Mouse (Mus musculus): ENCODE data around the gene Muc1. TPM values are rescaled to one million over a fixed set of nuclear protein-coding genes. Genes with fewer than 3 reads are reported as not detected.

Gene Muc1
- polyA plus RNA-seq, 1 experiment from 2014 or later = 5.2 TPM

DNA sequence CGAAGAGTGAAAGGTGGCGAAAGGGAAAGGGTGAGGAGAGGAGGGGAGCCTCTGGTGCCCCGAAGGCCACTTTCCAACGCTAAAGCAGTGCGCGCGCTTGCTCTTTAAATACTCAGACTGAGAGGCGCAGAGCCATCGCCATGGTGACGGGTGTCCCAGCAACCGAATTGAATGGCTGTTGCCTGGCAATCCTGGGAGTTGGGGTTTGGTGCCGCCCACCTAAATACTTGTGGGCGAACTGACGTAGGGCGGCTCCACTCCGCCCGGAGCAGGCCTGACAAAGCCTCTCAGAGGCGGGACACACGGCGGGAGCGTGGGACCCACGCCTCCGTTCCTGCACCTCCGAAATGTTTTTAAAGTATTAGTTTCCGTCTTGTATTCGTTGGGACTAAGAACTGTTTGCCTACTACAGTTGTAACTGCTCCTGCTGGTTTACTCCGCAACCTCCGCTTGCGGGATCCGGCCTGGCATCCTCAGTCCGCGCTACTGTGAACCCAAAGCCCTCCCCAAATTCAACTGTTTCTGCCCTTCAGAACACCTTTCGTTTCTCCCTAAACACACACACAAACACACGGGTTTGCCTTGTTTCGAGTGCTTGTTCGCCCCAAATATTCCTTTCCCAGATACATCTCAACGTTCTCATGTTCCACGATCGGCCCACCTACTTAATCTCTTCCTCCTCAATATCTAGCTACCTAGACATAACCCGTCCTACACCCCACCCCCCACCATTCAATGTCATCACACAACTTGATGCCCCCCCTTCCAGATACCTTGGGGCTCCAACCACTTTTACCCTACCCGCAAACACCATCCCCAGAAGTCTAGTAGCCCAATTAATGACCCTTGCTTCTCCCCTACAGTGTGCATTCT, 1.3 kb upstream of the Muc1 start:
- peaks cover 63% of the 10 kb centered on the region for H3K4me1 ChIP-seq
- no peaks in the 10 kb centered on the region for H3K27me3 ChIP-seq
- peak overlapping the region; percentile 93 for H3K9ac ChIP-seq (replicated peaks)
- no peaks in the 10 kb centered on the region for H3K9me3 ChIP-seq
- 1% methylated on average over 41 of the region's 41 CpGs for WGBS
- peak; percentile 76 for ATAC-seq (ENCODE audit: low FRiP score, low read depth)
- peaks cover 21% of the 10 kb centered on the region for H3K36me3 ChIP-seq
- peak overlapping the region; percentile 77 for H3K4me3 ChIP-seq
- peak overlapping the region; percentile 98 for H3K27ac ChIP-seq (replicated peaks)
- H3K4me2 ChIP-seq (replicated peaks) = peak overlapping the region; percentile 93

DNA sequence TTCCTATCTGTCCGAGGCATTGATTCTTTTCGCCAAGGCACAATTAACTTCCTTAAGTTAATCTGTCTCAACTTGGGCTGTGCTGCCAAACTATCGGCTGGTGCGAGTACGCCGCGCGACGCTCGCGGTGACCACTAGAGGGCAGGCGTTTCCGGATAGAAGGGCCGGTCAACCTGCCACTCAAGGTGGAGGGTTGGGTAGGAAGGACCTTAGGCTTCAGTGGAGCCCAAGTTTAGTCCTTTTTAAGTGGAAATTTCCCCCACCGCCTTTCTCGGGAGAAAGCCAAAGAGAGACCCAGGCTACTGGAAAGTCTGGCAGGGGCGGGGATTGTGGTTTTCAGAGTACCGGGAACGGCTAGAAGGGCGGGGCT, 692 bp upstream of the Muc1 start:
- 0% methylated on average over 20 of the region's 20 CpGs for WGBS
- Histone ChIP-seq H3K4me1 (peaks cover 57% of the 10 kb centered on the region), H3K9ac (replicated peaks) (peak overlapping the region; percentile 93; the same call in 1 of the 2 replicates), H3K4me2 (replicated peaks) (peak overlapping the region; percentile 93), H3K36me3 (peaks cover 14% of the 10 kb centered on the region), H3K9me3 (no peaks in the 10 kb centered on the region), H3K4me3 (peak overlapping the region; percentile 77), H3K27ac (replicated peaks) (peak overlapping the region; percentile 98), H3K27me3 (no peaks in the 10 kb centered on the region)
- 0 out of 2 replicates have a peak, but pooled peaks have one; percentile 4 for ATAC-seq (ENCODE audit: low FRiP score, low read depth)

DNA sequence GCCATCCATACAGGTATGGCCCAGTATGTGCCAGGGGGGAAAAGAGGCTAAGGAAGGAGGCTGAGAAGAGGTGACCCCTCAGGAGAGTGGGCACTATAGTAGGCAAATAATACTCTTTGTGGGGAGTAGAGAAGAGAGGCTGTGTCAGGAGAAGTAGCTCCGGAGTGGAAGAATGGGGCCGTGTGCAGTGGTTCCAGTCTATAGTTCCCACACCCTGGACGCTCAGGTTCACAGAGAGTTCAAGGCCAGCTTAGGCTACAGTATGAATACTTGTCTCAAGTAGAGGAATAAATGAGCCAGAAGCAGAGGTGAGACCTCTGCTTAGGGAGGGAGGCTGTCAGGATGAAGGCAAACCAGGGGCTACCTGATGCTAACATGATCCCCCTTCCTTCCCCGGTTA, 419 bp downstream of the Muc1 start:
- no peaks in the 10 kb centered on the region for H3K9me3 ChIP-seq
- no peak overlapping the region for H3K9ac ChIP-seq (replicated peaks)
- no peak for ATAC-seq (ENCODE audit: low FRiP score, low read depth)
- no peaks in the 10 kb centered on the region for H3K27me3 ChIP-seq
- H3K36me3 ChIP-seq = peaks cover 12% of the 10 kb centered on the region
- 67% methylated on average over 4 of the region's 4 CpGs for WGBS
- peaks cover 46% of the 10 kb centered on the region for H3K4me1 ChIP-seq
- no peak overlapping the region for H3K4me3 ChIP-seq
- H3K4me2 ChIP-seq (replicated peaks) = no peak overlapping the region
- H3K27ac ChIP-seq (replicated peaks) = no peak overlapping the region

DNA sequence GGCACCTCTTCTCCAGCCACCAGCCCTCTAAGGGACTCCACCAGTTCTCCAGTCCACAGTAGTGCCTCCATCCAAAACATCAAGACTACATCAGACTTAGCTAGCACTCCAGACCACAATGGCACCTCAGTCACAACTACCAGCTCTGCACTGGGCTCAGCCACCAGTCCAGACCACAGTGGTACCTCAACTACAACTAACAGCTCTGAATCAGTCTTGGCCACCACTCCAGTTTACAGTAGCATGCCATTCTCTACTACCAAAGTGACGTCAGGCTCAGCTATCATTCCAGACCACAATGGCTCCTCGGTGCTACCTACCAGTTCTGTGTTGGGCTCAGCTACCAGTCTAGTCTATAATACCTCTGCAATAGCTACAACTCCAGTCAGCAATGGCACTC, 1.7 kb downstream of the Muc1 start:
- 88% methylated on average over 2 of the region's 2 CpGs for WGBS
- Histone ChIP-seq H3K9me3 (no peaks in the 10 kb centered on the region), H3K4me1 (peaks cover 33% of the 10 kb centered on the region), H3K27ac (replicated peaks) (no peak overlapping the region), H3K4me2 (replicated peaks) (no peak overlapping the region), H3K4me3 (no peak overlapping the region), H3K27me3 (no peaks in the 10 kb centered on the region), H3K9ac (replicated peaks) (no peak overlapping the region), H3K36me3 (peaks cover 22% of the 10 kb centered on the region)
- ATAC-seq (ENCODE audit: low FRiP score, low read depth) = no peak

DNA sequence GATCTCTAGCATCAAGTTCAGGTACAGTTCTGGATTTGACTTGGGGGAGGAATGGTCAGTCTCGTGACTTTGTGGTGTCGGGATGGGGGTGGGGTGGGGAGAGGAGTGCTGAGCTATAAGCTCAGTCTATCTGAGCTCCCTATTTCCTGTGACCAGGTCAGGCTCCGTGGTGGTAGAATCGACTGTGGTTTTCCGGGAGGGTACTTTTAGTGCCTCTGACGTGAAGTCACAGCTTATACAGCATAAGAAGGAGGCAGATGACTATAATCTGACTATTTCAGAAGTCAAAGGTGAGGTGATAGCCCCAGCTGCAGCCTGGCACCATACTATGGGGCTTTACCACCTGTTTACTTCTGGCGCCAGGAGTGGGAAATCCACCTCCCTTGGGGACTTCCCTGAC, 2.5 kb downstream of the Muc1 start:
- Histone ChIP-seq H3K27ac (replicated peaks) (no peak overlapping the region), H3K4me1 (peaks cover 27% of the 10 kb centered on the region), H3K9me3 (no peaks in the 10 kb centered on the region), H3K9ac (replicated peaks) (no peak overlapping the region), H3K4me3 (no peak overlapping the region), H3K36me3 (peaks cover 29% of the 10 kb centered on the region), H3K4me2 (replicated peaks) (no peak overlapping the region), H3K27me3 (no peaks in the 10 kb centered on the region)
- ATAC-seq (ENCODE audit: low FRiP score, low read depth) = no peak
- WGBS = 78% methylated on average over 7 of the region's 7 CpGs

DNA sequence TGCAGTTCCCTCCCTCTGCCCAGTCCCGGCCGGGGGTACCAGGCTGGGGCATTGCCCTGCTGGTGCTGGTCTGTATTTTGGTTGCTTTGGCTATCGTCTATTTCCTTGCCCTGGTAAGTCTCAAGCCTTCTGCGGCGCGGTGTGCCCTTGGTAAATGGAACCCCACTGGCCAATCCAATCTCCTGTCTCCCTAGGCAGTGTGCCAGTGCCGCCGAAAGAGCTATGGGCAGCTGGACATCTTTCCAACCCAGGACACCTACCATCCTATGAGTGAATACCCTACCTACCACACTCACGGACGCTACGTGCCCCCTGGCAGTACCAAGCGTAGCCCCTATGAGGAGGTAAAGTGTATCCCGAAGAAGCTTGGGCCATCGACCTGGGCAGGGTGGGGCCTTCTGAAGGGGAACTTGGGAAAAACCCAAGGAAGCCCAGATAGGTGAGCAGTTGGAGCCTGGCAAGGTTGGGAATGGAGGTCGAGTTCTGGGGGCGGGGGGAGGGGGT, 3.0 kb downstream of the Muc1 start:
- 82% methylated on average over 16 of the region's 16 CpGs for WGBS
- Histone ChIP-seq H3K4me3 (no peak overlapping the region), H3K9me3 (no peaks in the 10 kb centered on the region), H3K27me3 (no peaks in the 10 kb centered on the region), H3K4me2 (replicated peaks) (no peak overlapping the region), H3K4me1 (peaks cover 24% of the 10 kb centered on the region), H3K36me3 (peaks cover 33% of the 10 kb centered on the region), H3K9ac (replicated peaks) (no peak overlapping the region), H3K27ac (replicated peaks) (no peak overlapping the region)
- ATAC-seq (ENCODE audit: low FRiP score, low read depth) = no peak

DNA sequence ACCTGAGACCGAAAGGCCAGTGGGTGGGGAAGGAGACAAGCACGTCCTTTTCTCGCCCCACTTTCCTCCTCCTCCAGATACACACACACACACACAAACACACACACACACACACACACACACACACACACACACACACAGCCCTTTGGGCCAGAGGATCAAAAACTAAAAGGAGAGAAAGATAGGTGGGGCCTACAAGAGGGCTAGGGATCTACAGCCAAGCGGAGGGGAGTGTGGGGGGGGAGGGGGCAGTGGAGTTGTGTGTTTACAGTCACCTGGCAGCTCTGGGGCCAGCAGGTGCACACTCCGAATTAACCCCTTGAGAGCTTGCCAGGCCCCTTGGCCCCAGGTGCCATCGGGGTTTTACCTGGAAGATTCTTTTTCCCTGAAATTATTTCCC, 3.8 kb downstream of the Muc1 start:
- Histone ChIP-seq H3K9ac (replicated peaks) (no peak overlapping the region), H3K4me3 (no peak overlapping the region), H3K27me3 (no peaks in the 10 kb centered on the region), H3K27ac (replicated peaks) (no peak overlapping the region), H3K9me3 (no peaks in the 10 kb centered on the region), H3K4me1 (peaks cover 18% of the 10 kb centered on the region), H3K4me2 (replicated peaks) (no peak overlapping the region), H3K36me3 (peaks cover 39% of the 10 kb centered on the region)
- ATAC-seq (ENCODE audit: low FRiP score, low read depth) = no peak
- 84% methylated on average over 6 of the region's 6 CpGs for WGBS

DNA sequence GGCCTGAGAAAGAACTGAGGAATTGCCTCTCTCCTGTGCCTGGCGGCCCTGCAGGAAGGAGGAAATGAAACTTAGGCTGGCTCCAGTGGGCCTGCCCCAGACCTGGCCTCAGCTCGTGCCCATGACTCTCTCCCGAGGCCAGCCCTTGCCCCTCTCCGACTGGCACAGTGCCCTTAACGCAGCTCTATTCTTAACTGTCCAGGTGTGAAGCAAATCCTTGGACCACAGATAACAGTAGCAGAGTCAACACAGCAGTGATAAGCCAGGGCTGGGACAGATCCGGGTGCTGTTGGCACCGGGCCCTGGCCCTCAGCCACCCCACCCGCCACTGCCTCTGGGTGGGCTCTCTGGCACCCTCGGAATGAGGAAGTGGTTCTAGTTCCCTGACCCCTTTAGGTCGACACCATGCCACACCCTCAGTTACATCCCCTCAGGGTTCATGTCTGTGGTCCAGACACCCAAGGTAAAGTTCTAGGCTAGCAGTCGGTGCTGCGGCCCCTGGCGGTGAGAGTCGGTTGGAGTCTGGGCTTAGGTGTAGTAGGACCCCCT, 4.8 kb downstream of the Muc1 start:
- 84% methylated on average over 14 of the region's 14 CpGs for WGBS
- no peak overlapping the region for H3K9ac ChIP-seq (replicated peaks)
- peaks cover 49% of the 10 kb centered on the region for H3K36me3 ChIP-seq
- H3K27ac ChIP-seq (replicated peaks) = no peak overlapping the region
- no peaks in the 10 kb centered on the region for H3K27me3 ChIP-seq
- no peak for ATAC-seq (ENCODE audit: low FRiP score, low read depth)
- H3K9me3 ChIP-seq = no peaks in the 10 kb centered on the region
- H3K4me2 ChIP-seq (replicated peaks) = no peak overlapping the region
- H3K4me1 ChIP-seq = peaks cover 7% of the 10 kb centered on the region
- no peak overlapping the region for H3K4me3 ChIP-seq

DNA sequence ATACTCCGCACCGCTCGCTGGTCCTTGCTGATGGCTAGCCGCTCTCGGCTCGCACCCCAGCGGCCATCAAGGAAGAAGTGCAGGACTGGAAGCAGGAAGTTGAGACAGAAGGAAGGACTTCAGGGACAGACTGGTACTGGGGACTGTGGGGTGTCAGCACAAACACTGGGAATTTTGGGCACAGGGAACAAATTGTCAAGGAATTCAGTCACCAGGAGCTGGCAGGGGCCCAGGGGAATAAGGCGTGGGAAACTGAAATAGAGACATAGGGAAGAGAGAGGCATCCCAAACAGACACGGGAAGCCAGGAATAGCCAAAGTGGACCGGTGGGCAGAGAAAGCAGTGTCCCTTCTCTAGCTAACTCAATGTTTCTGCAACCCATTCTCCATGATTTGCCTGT, 7.7 kb downstream of the Muc1 start:
- ATAC-seq (ENCODE audit: low FRiP score, low read depth) = no peak
- no peak overlapping the region for H3K4me2 ChIP-seq (replicated peaks)
- H3K9ac ChIP-seq (replicated peaks) = no peak overlapping the region
- no peak overlapping the region for H3K27ac ChIP-seq (replicated peaks)
- 88% methylated on average over 10 of the region's 10 CpGs for WGBS
- H3K4me3 ChIP-seq = no peak overlapping the region
- peaks cover 69% of the 10 kb centered on the region for H3K36me3 ChIP-seq
- H3K4me1 ChIP-seq = no peaks in the 10 kb centered on the region
- H3K9me3 ChIP-seq = no peaks in the 10 kb centered on the region
- no peaks in the 10 kb centered on the region for H3K27me3 ChIP-seq

DNA sequence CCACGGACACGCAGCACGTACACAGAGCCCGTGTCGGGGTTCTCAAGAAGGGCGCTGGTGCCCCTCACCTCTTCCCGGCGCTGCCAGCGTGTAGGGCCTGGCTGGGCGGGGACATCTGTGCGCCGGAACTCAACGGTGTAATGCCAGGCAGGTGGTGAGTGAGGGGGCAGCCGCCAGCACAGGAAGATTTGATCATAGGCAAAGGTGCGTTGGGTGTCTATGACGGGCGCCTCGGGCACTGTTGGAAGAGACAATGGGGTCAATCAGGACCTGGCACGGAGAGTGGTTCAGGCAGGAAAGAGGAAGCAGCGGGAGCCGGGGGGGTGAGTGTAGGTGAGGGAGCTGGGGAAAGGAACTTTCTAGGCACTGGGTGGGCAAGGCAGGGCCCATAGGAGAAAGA, 8.8 kb downstream of the Muc1 start:
- Histone ChIP-seq H3K4me3 (no peak overlapping the region), H3K36me3 (peaks cover 75% of the 10 kb centered on the region), H3K9me3 (no peaks in the 10 kb centered on the region), H3K4me1 (peaks cover 3% of the 10 kb centered on the region; the same call in 1 of the 2 replicates), H3K4me2 (replicated peaks) (no peak overlapping the region), H3K27ac (replicated peaks) (no peak overlapping the region), H3K27me3 (no peaks in the 10 kb centered on the region), H3K9ac (replicated peaks) (no peak overlapping the region)
- 96% methylated on average over 21 of the region's 21 CpGs for WGBS
- ATAC-seq (ENCODE audit: low FRiP score, low read depth) = no peak

DNA sequence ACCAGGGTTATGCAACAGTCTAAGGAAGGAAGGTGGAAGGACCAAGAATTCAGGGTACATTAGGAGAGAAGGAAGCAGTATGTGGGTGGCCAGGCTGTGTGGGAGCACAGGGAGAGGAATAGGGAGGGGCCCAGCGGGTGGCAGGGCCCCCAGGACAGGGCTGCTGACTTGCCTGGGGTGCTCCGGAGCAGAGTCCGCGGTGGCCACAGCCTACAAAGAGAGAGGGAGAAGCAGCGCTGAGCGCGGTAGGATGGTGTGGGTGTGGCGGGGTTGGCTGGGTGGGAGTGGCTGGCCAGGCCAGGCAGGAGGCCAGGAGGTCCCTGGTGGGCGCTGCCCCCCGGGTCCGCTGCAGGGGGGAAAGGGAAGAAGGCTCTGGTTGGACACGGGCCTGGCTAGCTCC, 9.6 kb downstream of the Muc1 start:
- ATAC-seq (ENCODE audit: low FRiP score, low read depth) = no peak
- peaks cover 74% of the 10 kb centered on the region for H3K36me3 ChIP-seq
- WGBS = 66% methylated on average over 10 of the region's 12 CpGs
- H3K4me2 ChIP-seq (replicated peaks) = no peak overlapping the region
- H3K27me3 ChIP-seq = no peaks in the 10 kb centered on the region
- H3K9me3 ChIP-seq = no peaks in the 10 kb centered on the region
- no peak overlapping the region for H3K27ac ChIP-seq (replicated peaks)
- H3K4me3 ChIP-seq = no peak overlapping the region
- peaks cover 11% of the 10 kb centered on the region for H3K4me1 ChIP-seq
- no peak overlapping the region for H3K9ac ChIP-seq (replicated peaks)

DNA sequence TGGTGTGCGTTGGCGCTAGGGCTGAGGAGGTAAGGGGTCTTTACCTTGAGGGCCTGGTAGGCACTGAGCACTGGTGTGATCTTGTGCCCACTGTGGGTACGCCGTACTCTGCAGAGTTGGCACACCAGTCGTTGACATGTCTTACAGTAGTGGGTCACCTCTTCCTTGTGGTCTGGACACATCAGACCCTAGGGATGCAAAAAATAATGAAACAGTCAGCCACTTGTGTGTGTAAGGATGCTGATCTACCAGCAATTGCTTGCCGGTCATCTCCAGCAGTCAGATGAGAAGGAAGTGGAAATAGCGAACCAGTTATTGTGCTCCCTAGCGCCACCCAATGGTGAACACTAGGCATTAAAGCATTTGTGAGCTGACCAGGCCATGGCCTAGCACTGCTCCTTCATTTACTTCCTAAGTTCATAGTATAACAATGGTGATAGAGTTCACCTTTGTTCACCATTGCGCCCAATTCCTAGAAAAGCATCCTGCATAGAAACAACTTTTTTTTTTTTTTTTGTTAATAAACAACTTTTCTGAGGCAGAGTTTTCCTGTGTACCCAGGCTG, 13.6 kb downstream of the Muc1 start:
- Histone ChIP-seq H3K4me3 (no peak overlapping the region), H3K27me3 (peaks cover 8% of the 10 kb centered on the region; the same call in 1 of the 2 replicates), H3K27ac (replicated peaks) (no peak overlapping the region), H3K9me3 (no peaks in the 10 kb centered on the region), H3K4me1 (peaks cover 43% of the 10 kb centered on the region), H3K36me3 (peaks cover 38% of the 10 kb centered on the region), H3K4me2 (replicated peaks) (no peak overlapping the region), H3K9ac (replicated peaks) (no peak overlapping the region)
- ATAC-seq (ENCODE audit: low FRiP score, low read depth) = no peak
- 74% methylated on average over 9 of the region's 9 CpGs for WGBS
